Mouse (Mus musculus) brain, embryonic 14.5 days (tissue): Measurements from ENCODE around the gene Fktn.

Source experiments
- CTCF ChIP-seq: fragments of 200-500 bp; IDR thresholded peaks from 2 replicates; pipeline ENCODE4 v1.5.1; 2012; ENCODE audit warnings: inconsistent platforms, mild to moderate bottlenecking, moderate library complexity, borderline replicate concordance; ENCODE audit not compliant: insufficient read depth, insufficient read length; ENCODE audit errors: extremely low read depth
- POLR2A ChIP-seq: fragments of 200-500 bp; IDR thresholded peaks from 2 replicates; pipeline ENCODE4 v1.6.1; 2012; ENCODE audit warnings: mild to moderate bottlenecking, inconsistent platforms, borderline replicate concordance; ENCODE audit not compliant: poor library complexity, insufficient read depth, insufficient read length, severe bottlenecking; ENCODE audit errors: extremely low read depth

- TF ChIP-seq POLR2A (no peak), CTCF (no peak)
Measured at GRCm38 (mm10) chr4:53717546-53717945, 3.7 kb downstream of the Fktn start.
